Mouse (Mus musculus) neural tube, embryonic 10.5 days (tissue): ENCODE measurements at regions not wholly inside any gene's neighbourhood (a gene's known extent, or its start where the extent isn't known, plus 50 kb on each side); places are given as distances from the start of the nearest gene placed in this dataset.

Source experiments
- DNase-seq: peaks from one replicate; pipeline ENCODE4 v3.0.0-alpha.2; 2017; ENCODE audit warnings: low spot score; ENCODE audit errors: extremely low spot score

DNA sequence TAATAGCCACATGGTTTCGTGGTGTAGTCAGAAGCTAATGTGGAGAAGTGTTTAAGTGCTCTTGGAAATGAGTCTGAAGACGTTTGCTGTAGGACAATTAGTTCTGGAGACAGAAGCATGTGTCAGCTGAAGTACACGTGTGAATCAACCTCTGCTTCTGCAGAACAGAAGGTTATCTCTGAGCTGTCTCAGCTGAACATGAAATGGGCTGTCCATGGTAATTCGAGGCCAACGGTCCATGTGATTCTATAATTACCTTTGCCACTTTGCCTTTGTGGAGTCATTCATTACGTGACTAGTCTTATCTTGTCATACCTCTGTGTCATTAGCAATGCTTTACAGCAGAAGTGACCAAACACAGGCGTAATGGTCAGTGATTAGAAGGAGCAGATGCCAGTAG, 295.6 kb upstream of the Veph1 start:
- DNase-seq: no peak

GRCm38 (mm10) chr3:66590775-66591174, 294.1 kb upstream of the Veph1 start:
- DNase-seq: no peak

GRCm38 (mm10) chr3:66589483-66589882, 292.8 kb upstream of the Veph1 start:
- no peak for DNase-seq

DNA sequence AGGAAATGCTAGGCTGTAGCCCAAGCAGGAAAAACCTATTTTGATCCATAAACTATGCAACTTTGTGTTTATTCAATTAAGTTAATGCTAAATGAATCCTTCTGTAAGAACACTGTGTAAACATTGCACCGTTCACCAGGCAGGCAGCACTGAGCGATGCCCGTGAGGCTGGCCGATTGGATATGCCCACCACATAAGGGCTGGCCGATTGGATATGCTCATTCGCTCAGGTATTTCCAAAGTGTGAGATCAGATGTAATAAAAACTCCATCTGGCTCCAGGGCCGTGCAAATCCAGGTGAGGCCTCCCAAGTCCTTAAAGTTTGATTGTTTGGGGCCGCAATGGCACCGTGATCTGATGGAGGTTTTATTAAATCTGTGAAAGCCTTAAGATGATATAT, 288.2 kb upstream of the Veph1 start:
- DNase-seq: no peak

GRCm38 (mm10) chr3:66584101-66584500, 287.5 kb upstream of the Veph1 start:
- no peak for DNase-seq

DNA sequence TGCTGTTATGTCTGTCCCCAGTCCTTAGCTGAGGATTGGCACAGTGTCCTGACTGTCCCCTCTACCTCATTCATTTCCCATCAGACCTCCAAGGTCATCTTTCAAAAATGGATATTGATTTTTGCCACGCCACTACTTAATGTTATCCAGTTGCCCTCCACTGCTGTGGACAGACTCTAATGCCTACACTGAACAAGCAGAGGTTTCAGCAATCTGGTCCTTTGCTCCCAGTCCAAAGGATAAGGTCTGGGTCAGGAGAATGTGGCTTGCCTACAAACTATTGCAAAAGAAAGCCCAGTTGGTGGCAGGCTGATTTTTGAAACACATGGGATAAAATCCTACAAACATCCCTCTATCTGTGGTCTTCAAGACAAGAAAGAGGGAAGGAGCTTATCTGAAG, 280.0 kb upstream of the Veph1 start:
- no peak for DNase-seq

DNA sequence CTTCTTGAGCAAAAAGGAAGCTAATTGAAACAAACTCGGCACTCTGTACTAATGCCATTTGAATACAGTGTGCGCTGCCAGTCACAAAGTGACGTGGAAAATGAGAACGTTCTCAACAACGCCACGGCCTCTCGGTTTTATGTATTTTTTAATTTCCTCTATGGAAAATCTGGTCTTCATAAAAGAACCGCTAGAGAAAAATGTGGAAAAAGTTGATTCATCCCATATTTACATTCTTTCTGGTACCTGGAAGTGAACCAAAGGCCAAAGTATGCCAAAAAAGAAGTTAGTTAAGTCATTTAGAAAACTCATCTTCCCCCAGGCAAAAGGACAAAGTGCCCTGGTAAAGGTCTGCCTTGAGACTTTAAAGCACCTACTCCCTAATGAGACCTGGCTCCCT, 277.7 kb upstream of the Veph1 start:
- no peak for DNase-seq

GRCm38 (mm10) chr3:66572887-66573519, 276.4 kb upstream of the Veph1 start:
- DNase-seq: no peak

DNA sequence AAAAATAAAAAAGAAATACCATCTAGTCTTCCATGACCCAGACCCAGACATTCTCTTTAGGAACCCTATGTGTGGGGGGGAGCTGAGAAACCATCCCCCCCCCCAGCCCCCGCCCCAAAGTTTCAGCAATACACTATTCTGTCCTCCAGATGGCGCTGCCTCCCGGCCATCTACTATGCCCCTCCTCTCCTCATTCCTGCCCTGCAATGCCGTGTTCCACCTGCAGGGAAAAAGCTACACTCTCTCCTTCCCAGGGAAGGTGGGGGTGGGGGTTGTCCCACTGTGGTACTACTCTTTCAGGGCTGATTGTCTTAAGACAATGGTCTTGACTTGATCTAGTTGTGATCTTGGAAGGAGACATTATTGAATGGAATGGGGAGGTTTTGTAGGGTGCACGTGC, 273.7 kb upstream of the Veph1 start:
- no peak for DNase-seq

- no peak for DNase-seq
Measured at GRCm38 (mm10) chr3:66564268-66565245, 267.9 kb upstream of the Veph1 start.

DNA sequence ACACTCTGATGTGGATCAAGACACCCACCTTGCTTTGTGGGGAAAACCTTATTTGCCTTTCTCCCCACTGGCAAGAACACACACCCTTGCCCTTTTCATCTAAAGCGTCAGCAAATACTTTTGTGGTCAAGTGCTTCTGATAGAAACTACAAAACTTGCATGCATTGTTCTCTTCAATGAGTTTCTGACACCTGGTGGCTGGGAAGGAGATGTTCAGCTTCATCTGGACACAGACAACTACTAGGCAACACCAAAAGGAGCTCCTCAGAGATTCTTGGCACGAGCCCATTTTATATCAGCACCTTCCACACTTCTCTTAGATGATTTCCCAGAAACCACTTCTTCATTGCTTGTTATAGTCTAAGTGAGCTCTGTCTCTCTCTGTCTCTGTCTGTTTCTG, 266.7 kb upstream of the Veph1 start:
- no peak for DNase-seq

DNA sequence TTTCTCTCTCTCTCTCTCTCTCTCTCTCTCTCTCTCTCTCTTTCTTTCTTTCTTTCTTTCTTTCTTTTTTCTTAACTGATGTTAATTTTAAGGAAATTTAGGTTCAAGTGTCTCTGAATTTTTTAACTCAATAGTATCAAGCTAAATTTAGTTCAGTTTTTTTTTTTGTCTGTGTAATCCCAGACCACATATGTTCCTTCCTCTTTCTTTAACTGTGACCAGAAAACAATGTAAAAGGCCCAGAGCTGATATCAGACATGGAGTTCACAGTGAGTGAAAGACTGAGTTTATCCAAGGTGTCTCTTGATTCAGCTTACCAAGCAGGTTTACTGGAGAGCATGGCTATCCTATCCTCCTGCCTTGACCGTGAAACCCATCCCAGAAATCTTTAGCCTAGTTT, 258.9 kb upstream of the Veph1 start:
- no peak for DNase-seq

GRCm38 (mm10) chr3:66550920-66551319, 254.3 kb upstream of the Veph1 start:
- no peak for DNase-seq

GRCm38 (mm10) chr3:66546576-66546975, 249.9 kb upstream of the Veph1 start:
- DNase-seq: no peak

GRCm38 (mm10) chr3:66544139-66544933, 247.7 kb upstream of the Veph1 start:
- DNase-seq: no peak

- no peak for DNase-seq
Measured at GRCm38 (mm10) chr3:66542865-66543264, 246.2 kb upstream of the Veph1 start.

GRCm38 (mm10) chr3:66537913-66538312, 241.3 kb upstream of the Veph1 start:
- no peak for DNase-seq

- no peak for DNase-seq
Measured at GRCm38 (mm10) chr3:66537106-66537893, 240.7 kb upstream of the Veph1 start.

DNA sequence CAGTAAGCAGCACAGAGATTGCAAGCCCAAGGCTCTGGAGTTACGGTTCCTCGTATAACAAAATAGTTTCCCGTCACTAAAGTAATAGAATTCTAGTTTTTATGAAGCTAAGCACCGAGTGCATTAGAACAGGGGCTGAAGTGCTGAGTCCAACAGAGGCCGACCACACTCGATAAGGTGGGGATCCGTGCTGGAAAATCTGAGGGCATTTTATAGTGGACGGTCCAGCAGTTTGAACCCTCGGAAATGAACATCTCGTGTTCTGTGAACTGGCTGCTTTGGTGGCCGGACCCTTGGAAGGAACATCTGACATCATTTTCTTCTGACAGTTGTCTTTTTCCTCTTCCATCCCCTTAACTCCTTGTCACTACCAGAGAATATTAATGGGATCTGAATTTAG, 240.0 kb upstream of the Veph1 start:
- DNase-seq: no peak

GRCm38 (mm10) chr3:66535786-66536529, 239.3 kb upstream of the Veph1 start:
- DNase-seq: no peak
